Mouse (Mus musculus): ENCODE measurements around the gene A830018L16Rik. TPM values are rescaled to one million over a fixed set of nuclear protein-coding genes. Genes with fewer than 3 reads are reported as not detected.

The A830018L16Rik gene
- total RNA-seq, 2 experiments from 2014 or later = 104 to 109 TPM

- DNase-seq (ENCODE audit: low spot score in 2 of 2) = no peak
These were observed 174.4 kb downstream of the A830018L16Rik start for GRCm38 (mm10) chr1:11588305-11588704.

GRCm38 (mm10) chr1:11650137-11650536, 236.2 kb downstream of the A830018L16Rik start:
- no peak for DNase-seq (ENCODE audit: low spot score in 2 of 2)

- DNase-seq (ENCODE audit: low spot score in 2 of 2) = no peak
These were observed 238.9 kb downstream of the A830018L16Rik start for GRCm38 (mm10) chr1:11652773-11653172.

- peak; percentile 20 to 57 for DNase-seq (ENCODE audit: low spot score in 2 of 2)
These were observed 243.6 kb downstream of the A830018L16Rik start for GRCm38 (mm10) chr1:11657341-11658060.

GRCm38 (mm10) chr1:11658061-11658625, 244.2 kb downstream of the A830018L16Rik start:
- no peak for DNase-seq (ENCODE audit: low spot score in 2 of 2)

- DNase-seq (ENCODE audit: low spot score in 2 of 2) = no peak
These were observed 330.9 kb downstream of the A830018L16Rik start for GRCm38 (mm10) chr1:11744749-11745314.

GRCm38 (mm10) chr1:11748424-11748823, 334.5 kb downstream of the A830018L16Rik start:
- no peak for DNase-seq (ENCODE audit: low spot score in 2 of 2)

- DNase-seq (ENCODE audit: low spot score in 2 of 2) = no peak
These were observed 336.2 kb downstream of the A830018L16Rik start for GRCm38 (mm10) chr1:11750065-11750464.

- peak in 1 of 2 experiments; percentile 3 for DNase-seq (ENCODE audit: low spot score in 2 of 2)
These were observed 336.7 kb downstream of the A830018L16Rik start for GRCm38 (mm10) chr1:11750607-11751006.

GRCm38 (mm10) chr1:11751996-11752395, 338.1 kb downstream of the A830018L16Rik start:
- DNase-seq (ENCODE audit: low spot score in 2 of 2) = no peak

GRCm38 (mm10) chr1:11788264-11788663, 374.4 kb downstream of the A830018L16Rik start:
- DNase-seq (ENCODE audit: low spot score in 2 of 2) = no peak

- no peak for DNase-seq (ENCODE audit: low spot score in 2 of 2)
These were observed 378.9 kb downstream of the A830018L16Rik start for GRCm38 (mm10) chr1:11792820-11793219.

GRCm38 (mm10) chr1:11795666-11796065, 381.8 kb downstream of the A830018L16Rik start:
- DNase-seq (ENCODE audit: low spot score in 2 of 2) = peak in 1 of 2 experiments; percentile 7

GRCm38 (mm10) chr1:11872847-11873246, 458.9 kb downstream of the A830018L16Rik start:
- DNase-seq (ENCODE audit: low spot score in 2 of 2) = no peak

- DNase-seq (ENCODE audit: low spot score in 2 of 2) = no peak
These were observed 459.7 kb downstream of the A830018L16Rik start for GRCm38 (mm10) chr1:11873573-11873972.

GRCm38 (mm10) chr1:11881706-11882105, 467.8 kb downstream of the A830018L16Rik start:
- DNase-seq (ENCODE audit: low spot score in 2 of 2) = no peak

- DNase-seq (ENCODE audit: low spot score in 2 of 2) = no peak
These were observed 481.8 kb downstream of the A830018L16Rik start for GRCm38 (mm10) chr1:11895715-11896114.

- DNase-seq (ENCODE audit: low spot score in 2 of 2) = no peak
These were observed 502.0 kb downstream of the A830018L16Rik start for GRCm38 (mm10) chr1:11915873-11916272.

GRCm38 (mm10) chr1:11936984-11937383, 523.1 kb downstream of the A830018L16Rik start:
- no peak for DNase-seq (ENCODE audit: low spot score in 2 of 2)

- no peak for DNase-seq (ENCODE audit: low spot score in 2 of 2)
These were observed 545.7 kb downstream of the A830018L16Rik start for GRCm38 (mm10) chr1:11959421-11960206.

GRCm38 (mm10) chr1:11982590-11983136, 568.8 kb downstream of the A830018L16Rik start:
- DNase-seq (ENCODE audit: low spot score in 2 of 2) = no peak
